Mouse (Mus musculus): ENCODE data around the gene Trim6. TPM values are rescaled to one million over a fixed set of nuclear protein-coding genes. Genes with fewer than 3 reads are reported as not detected.

The Trim6 gene
- total and polyA plus RNA-seq, 3 experiments: 0.10 to 0.34 (median 0.33) TPM

Other genes starting within 250 kb of the Trim6 start
- gene Olfr635, start 247.6 kb upstream of the Trim6 start, total RNA-seq (2021): not detected
- gene Olfr635, start 247.6 kb upstream of the Trim6 start, polyA plus RNA-seq (2012; rRNA removed): not detected in 2 replicates
- not detected for gene Olfr638, start 220.0 kb upstream of the Trim6 start, total RNA-seq (2021)
- not detected in 2 replicates for gene Olfr638, start 220.0 kb upstream of the Trim6 start, polyA plus RNA-seq (2012; rRNA removed)
- gene Olfr639, start 201.5 kb upstream of the Trim6 start, total RNA-seq (2021): under 1 TPM in 1 of 2 experiments, not detected in 1; 0.02 TPM
- gene Olfr639, start 201.5 kb upstream of the Trim6 start, polyA plus RNA-seq (2012; rRNA removed): not detected in 2 replicates
- gene Olfr640, start 193.2 kb upstream of the Trim6 start, total RNA-seq (2021): not detected
- not detected in 2 replicates for gene Olfr640, start 193.2 kb upstream of the Trim6 start, polyA plus RNA-seq (2012; rRNA removed)
- gene Olfr641, start 183.3 kb upstream of the Trim6 start, total RNA-seq (2021): not detected
- gene Olfr641, start 183.3 kb upstream of the Trim6 start, polyA plus RNA-seq (2012; rRNA removed): not detected in 2 replicates
- gene Olfr642, start 166.1 kb upstream of the Trim6 start, total RNA-seq (2021): not detected
- not detected in 2 replicates for gene Olfr642, start 166.1 kb upstream of the Trim6 start, polyA plus RNA-seq (2012; rRNA removed)
- not detected for gene 4930516K23Rik, start 157.3 kb upstream of the Trim6 start, total RNA-seq (2021)
- not detected in 2 replicates for gene 4930516K23Rik, start 157.3 kb upstream of the Trim6 start, polyA plus RNA-seq (2012; rRNA removed)
- gene Olfr644, start 146.9 kb upstream of the Trim6 start, total RNA-seq (2021): not detected
- gene Olfr644, start 146.9 kb upstream of the Trim6 start, polyA plus RNA-seq (2012; rRNA removed): not detected in 2 replicates
- gene Olfr645, start 133.3 kb upstream of the Trim6 start, total RNA-seq (2021): not detected
- not detected in 2 replicates for gene Olfr645, start 133.3 kb upstream of the Trim6 start, polyA plus RNA-seq (2012; rRNA removed)
- under 1 TPM in 1 of 2 experiments, not detected in 1; 0.08 TPM for gene Olfr646, start 113.9 kb upstream of the Trim6 start, total RNA-seq (2021)
- not detected in 2 replicates for gene Olfr646, start 113.9 kb upstream of the Trim6 start, polyA plus RNA-seq (2012; rRNA removed)
- not detected for gene Ubqln5, start 89.0 kb upstream of the Trim6 start, total RNA-seq (2021)
- gene Ubqln5, start 89.0 kb upstream of the Trim6 start, polyA plus RNA-seq (2012; rRNA removed): 0.06 TPM in 1 of 2 replicates, not detected in the other
- not detected for gene Olfr643, start 81.4 kb upstream of the Trim6 start, total RNA-seq (2021)
- not detected in 2 replicates for gene Olfr643, start 81.4 kb upstream of the Trim6 start, polyA plus RNA-seq (2012; rRNA removed)
- gene Ubqln3, start 75.5 kb upstream of the Trim6 start, total RNA-seq (2021): not detected
- gene Ubqln3, start 75.5 kb upstream of the Trim6 start, polyA plus RNA-seq (2012; rRNA removed): 0.18 TPM in 2 replicates
- gene Ubqlnl, start 68.2 kb upstream of the Trim6 start, total RNA-seq (2021): not detected
- 0.06 and 0.14 TPM in 2 replicates for gene Ubqlnl, start 68.2 kb upstream of the Trim6 start, polyA plus RNA-seq (2012; rRNA removed)
- gene Olfm5, start 54.0 kb upstream of the Trim6 start, total RNA-seq (2021): not detected
- not detected in 2 replicates for gene Olfm5, start 54.0 kb upstream of the Trim6 start, polyA plus RNA-seq (2012; rRNA removed)
- not detected for gene Olfr648, start 35.4 kb upstream of the Trim6 start, total RNA-seq (2021)
- not detected in 2 replicates for gene Olfr648, start 35.4 kb upstream of the Trim6 start, polyA plus RNA-seq (2012; rRNA removed)
- gene Olfr649, start 22.8 kb upstream of the Trim6 start, total RNA-seq (2021): not detected
- not detected in 2 replicates for gene Olfr649, start 22.8 kb upstream of the Trim6 start, polyA plus RNA-seq (2012; rRNA removed)
- 1 to 10 TPM; 3.9 to 4.0 TPM for gene Trim34a, start 25.7 kb downstream of the Trim6 start, total RNA-seq (2021)
- 2.9 and 5.4 TPM in 2 replicates for gene Trim34a, start 25.7 kb downstream of the Trim6 start, polyA plus RNA-seq (2012; rRNA removed)
- gene Trim5, start 69.3 kb downstream of the Trim6 start, total RNA-seq (2021): 1 to 10 TPM; 2.1 TPM
- gene Trim5, start 69.3 kb downstream of the Trim6 start, polyA plus RNA-seq (2012; rRNA removed): 0.41 and 0.50 TPM in 2 replicates
- 1 to 10 TPM; 5.8 to 6.3 TPM for gene Trim12a, start 96.7 kb downstream of the Trim6 start, total RNA-seq (2021)
- 2.9 and 4.0 TPM in 2 replicates for gene Trim12a, start 96.7 kb downstream of the Trim6 start, polyA plus RNA-seq (2012; rRNA removed)
- under 1 TPM in 1 of 2 experiments, not detected in 1; 0.39 TPM for gene Trim34b, start 110.7 kb downstream of the Trim6 start, total RNA-seq (2021)
- 2.2 and 3.5 TPM in 2 replicates for gene Trim34b, start 110.7 kb downstream of the Trim6 start, polyA plus RNA-seq (2012; rRNA removed)
- 1 to 10 TPM; 4.1 to 5.5 TPM for gene Trim12c, start 134.6 kb downstream of the Trim6 start, total RNA-seq (2021)
- 2.6 and 4.2 TPM in 2 replicates for gene Trim12c, start 134.6 kb downstream of the Trim6 start, polyA plus RNA-seq (2012; rRNA removed)
- under 1 TPM; 0.14 to 0.23 TPM for gene Trim30b, start 151.1 kb downstream of the Trim6 start, total RNA-seq (2021)
- 0.21 and 0.23 TPM in 2 replicates for gene Trim30b, start 151.1 kb downstream of the Trim6 start, polyA plus RNA-seq (2012; rRNA removed)
- gene Trim30c, start 182.0 kb downstream of the Trim6 start, total RNA-seq (2021): under 1 TPM; 0.18 to 0.20 TPM
- 0.08 and 0.18 TPM in 2 replicates for gene Trim30c, start 182.0 kb downstream of the Trim6 start, polyA plus RNA-seq (2012; rRNA removed)
- 1 to 10 TPM; 3.5 to 3.6 TPM for gene Trim30a, start 246.4 kb downstream of the Trim6 start, total RNA-seq (2021)
- 2.6 and 5.3 TPM in 2 replicates for gene Trim30a, start 246.4 kb downstream of the Trim6 start, polyA plus RNA-seq (2012; rRNA removed)

Data from heart, adult 2 months (tissue).